Mouse (Mus musculus): ENCODE results near the gene Gtf2e1.

DNA sequence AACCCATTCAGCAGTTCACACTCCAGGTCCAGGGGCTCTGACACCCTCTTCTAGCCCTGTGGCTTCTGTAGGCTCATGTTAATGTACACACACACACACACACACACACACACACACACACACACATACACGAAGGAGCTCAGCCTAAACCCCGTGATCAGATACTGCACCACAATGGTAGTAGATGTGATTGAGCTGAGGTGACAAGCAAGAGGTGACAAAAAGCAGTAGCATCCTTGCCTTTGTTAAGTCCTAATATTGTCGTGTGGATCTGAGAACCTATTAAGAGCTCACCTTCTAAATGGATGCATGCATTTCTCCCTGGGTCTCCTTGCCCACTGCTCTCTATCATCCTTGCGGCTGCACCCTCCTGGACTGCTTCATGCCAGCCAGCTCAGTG, 41.1 kb upstream of the Gtf2e1 start:
- TF ChIP-seq GATA1 (IDR thresholded peaks at IDR 0.05; ENCODE audit: borderline replicate concordance, low read length), result no peak
- no peak for TF ChIP-seq FLI1 (IDR thresholded peaks at IDR 0.05; ENCODE audit: low read length)
